Mouse (Mus musculus): ENCODE measurements around the gene Olfr55.
"Not testable (repeated sequence)": the region's sequence is repeated elsewhere in the genome, so short reads cannot be mapped to it uniquely, and the experiment has no call there.

Gene Olfr55

GRCm38 (mm10) chr17:33168147-33168546 is at the start of gene Olfr55:
Gene Olfr55, plus strand, starts transcription at chr17:33168447.
- not testable (repeated sequence) for DNase-seq

GRCm38 (mm10) chr17:33124546-33124945 is 43.7 kb upstream of the Olfr55 start:
- DNase-seq: no peak

GRCm38 (mm10) chr17:33126257-33126656 is 42.0 kb upstream of the Olfr55 start:
- no peak for DNase-seq

GRCm38 (mm10) chr17:33139261-33139820 is 28.9 kb upstream of the Olfr55 start, which contains the start of gene Morc2b:
Gene Morc2b, minus strand, starts transcription at chr17:33139683.
- no peak for DNase-seq

GRCm38 (mm10) chr17:33191002-33191401 is 22.8 kb downstream of the Olfr55 start, which contains the start of gene Olfr239:
Gene Olfr239, plus strand, starts transcription at chr17:33191302.
- DNase-seq: not testable (repeated sequence)

- no peak for DNase-seq
These were observed 53.3 kb downstream of the Olfr55 start, which contains the start of gene Olfr1564 for GRCm38 (mm10) chr17:33221590-33221989. Gene Olfr1564, minus strand, starts transcription at chr17:33221690.

Measured in right cerebral cortex, postnatal 14 days (tissue).